Mouse (Mus musculus) liver, embryonic 14.5 days (tissue): ENCODE results near the gene Spock1. TPM values are rescaled to one million over a fixed set of nuclear protein-coding genes. Genes with fewer than 3 reads are reported as not detected.
A peak's percentile ranks its signal among the peaks of the same experiment; 100 is the strongest.

Source experiments
- ATAC-seq: fragments of 200-750 bp; cut with Nextera tagmentation; 2 replicates; pipeline ENCODE4 v1.8.0; 2017; ENCODE audit warnings: moderate number of reproducible peaks, mild to moderate bottlenecking, moderate library complexity; ENCODE audit not compliant: insufficient read depth
- DNase-seq, 3 experiments: peaks; one replicate each; pipeline ENCODE4 v3.0.0-alpha.2; 2012 to 2013; ENCODE audit warnings: low read depth in 3 of 3, low spot score in 3 of 3
- H3K27ac ChIP-seq: fragments of 300-500 bp; sonication (generic); 2 replicates; pipeline ENCODE4 v1.5.1; 2014; ENCODE audit warnings: moderate library complexity, mild to moderate bottlenecking, control low read depth, inconsistent platforms
- H3K27me3 ChIP-seq: fragments of 300-500 bp; sonication (generic); 2 replicates; pipeline ENCODE4 v1.6.1; 2014; ENCODE audit warnings: mild to moderate bottlenecking, low read length, moderate library complexity; ENCODE audit not compliant: control insufficient read depth, insufficient read depth
- H3K36me3 ChIP-seq: fragments of 300-500 bp; sonication (generic); replicated peaks from 2 replicates; pipeline ENCODE4 v1.6.1; 2014; ENCODE audit warnings: low read depth; ENCODE audit not compliant: control insufficient read depth, insufficient read depth
- H3K4me1 ChIP-seq, 2 experiments: fragments of 200-500 bp in 1 of 2; fragments of 300-500 bp in 1 of 2; sonication (generic) in 1 of 2; replicated peaks; 2 replicates each; pipeline ENCODE4 v1.6.1; 2012 to 2014; ENCODE audit warnings: antibody characterized with exemption in 1 of 2, inconsistent platforms in 1 of 2, low read length in 1 of 2; ENCODE audit not compliant: control insufficient read depth in 2 of 2, insufficient read depth in 2 of 2
- H3K4me2 ChIP-seq: fragments of 300-500 bp; sonication (generic); 2 replicates; pipeline ENCODE4 v1.6.1; 2014; ENCODE audit warnings: low read depth, mild to moderate bottlenecking, control low read depth, moderate library complexity
- H3K4me3 ChIP-seq, 2 experiments: fragments of 200-500 bp in 1 of 2; fragments of 300-500 bp in 1 of 2; sonication (generic) in 1 of 2; 2 replicates each; pipeline ENCODE4 v1.5.1; 2012 to 2014; ENCODE audit warnings: low read depth in 2 of 2, low read length in 2 of 2, mild to moderate bottlenecking in 2 of 2, control low read depth in 1 of 2, inconsistent platforms in 1 of 2, moderate library complexity in 1 of 2; ENCODE audit not compliant: insufficient read depth in 1 of 2
- H3K9ac ChIP-seq: fragments of 300-500 bp; sonication (generic); replicated peaks from 2 replicates; pipeline ENCODE4 v1.6.1; 2014; ENCODE audit warnings: mild to moderate bottlenecking, control low read depth, moderate library complexity
- H3K9me3 ChIP-seq: fragments of 300-500 bp; sonication (generic); 2 replicates; pipeline ENCODE4 v1.6.1; 2016; ENCODE audit warnings: low read length, mixed read lengths; ENCODE audit not compliant: control insufficient read depth
- CTCF ChIP-seq: IDR thresholded peaks from 2 replicates; pipeline ENCODE4 v1.5.1; 2016; ENCODE audit warnings: antibody characterized with exemption, low read depth, control low read depth
- EP300 ChIP-seq: IDR thresholded peaks from 2 replicates; pipeline ENCODE4 v1.6.1; 2016; ENCODE audit warnings: antibody characterized with exemption, low read depth
- WGBS: fragments of 180-500 bp; shearing (Covaris S2); extraction: QIAGEN DNeasy Blood & Tissue Kit; methylation state at CpG from one replicate; pipeline ENCODE4 v1.1.7; 2014; ENCODE audit not compliant: insufficient replicate concordance; 5-methylcytosine and 5-hydroxymethylcytosine counted together
- polyA plus RNA-seq, 2 experiments: library from polyadenylated mRNA; depleted of rRNA in 1 of 2; stranded (reverse) in 1 of 2; unstranded in 1 of 2; fragments of >200 nt; fragmentation: Nextera tagmentation in 1 of 2; extraction: Ambion mirVana in 1 of 2; gene quantifications; 2 replicates each; pipeline versions ENCODE4 v1.2.1 to v1.2.3; 2012 to 2014

Gene Spock1
- polyA plus RNA-seq, 2 experiments: 0.06 TPM; not detected in 1

DNA sequence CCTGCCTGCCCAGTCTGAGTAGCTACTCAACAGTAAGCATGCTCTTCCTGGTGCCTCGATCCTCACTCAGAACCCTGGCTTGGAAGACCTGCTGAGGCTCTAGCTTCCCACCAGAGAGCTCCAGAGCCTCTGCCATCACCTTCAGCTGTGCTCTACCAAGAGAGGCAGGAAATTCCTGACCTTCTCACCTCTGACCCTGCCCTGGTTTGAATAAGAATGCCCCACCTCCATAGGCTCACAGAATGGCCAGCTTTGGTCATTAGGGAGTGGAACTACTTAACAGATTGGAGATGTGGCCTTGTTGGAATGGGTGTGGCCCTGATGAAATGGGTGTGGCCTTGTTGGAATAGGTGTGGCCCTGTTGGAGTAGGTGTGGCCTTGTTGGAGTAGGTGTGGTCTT, 174.6 kb downstream of the Spock1 start:
- no peak overlapping the region for H3K9ac ChIP-seq
- no peaks in the 10 kb centered on the region for H3K9me3 ChIP-seq
- DNase-seq (peak in 1 of 3 experiments; percentile 11), ATAC-seq (no peak)
- no peak overlapping the region for H3K27ac ChIP-seq
- no peak overlapping the region for H3K4me3 ChIP-seq
- H3K4me2 ChIP-seq: no peak overlapping the region
- H3K4me1 ChIP-seq: no peaks in the 10 kb centered on the region
- TF ChIP-seq CTCF: no peak
- no peaks in the 10 kb centered on the region for H3K36me3 ChIP-seq
- 59% methylated on average over 1 of the region's 1 CpGs for WGBS
- no peaks in the 10 kb centered on the region for H3K27me3 ChIP-seq

DNA sequence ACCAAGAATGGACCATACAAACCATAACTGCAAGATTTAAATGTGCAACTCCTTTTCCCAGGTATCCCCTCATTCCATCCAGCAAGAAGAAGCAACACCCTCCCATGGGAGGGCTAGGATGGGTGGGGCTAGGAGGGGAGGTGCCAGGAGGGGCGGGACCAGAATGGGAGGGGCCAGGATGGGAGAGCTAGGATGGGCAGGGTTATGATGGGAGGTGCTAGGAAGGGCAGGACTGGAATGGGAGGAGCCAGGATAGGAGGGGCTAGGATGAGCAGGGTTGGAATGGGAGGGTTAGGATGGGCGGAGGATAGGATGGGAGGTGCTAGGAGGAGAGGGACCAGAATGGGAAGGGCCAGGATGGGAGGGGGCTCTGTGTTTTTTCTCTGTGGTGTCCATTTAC, 175.9 kb downstream of the Spock1 start:
- H3K4me3 ChIP-seq: no peak overlapping the region
- ATAC-seq (no peak), DNase-seq (no peak)
- no peaks in the 10 kb centered on the region for H3K9me3 ChIP-seq
- H3K4me2 ChIP-seq: no peak overlapping the region
- H3K27me3 ChIP-seq: no peaks in the 10 kb centered on the region
- 52% methylated on average over 2 of the region's 2 CpGs for WGBS
- no peak overlapping the region for H3K27ac ChIP-seq
- TF ChIP-seq CTCF: no peak
- TF ChIP-seq EP300: no peak
- no peaks in the 10 kb centered on the region for H3K4me1 ChIP-seq
- H3K9ac ChIP-seq: no peak overlapping the region
- H3K36me3 ChIP-seq: no peaks in the 10 kb centered on the region

DNA sequence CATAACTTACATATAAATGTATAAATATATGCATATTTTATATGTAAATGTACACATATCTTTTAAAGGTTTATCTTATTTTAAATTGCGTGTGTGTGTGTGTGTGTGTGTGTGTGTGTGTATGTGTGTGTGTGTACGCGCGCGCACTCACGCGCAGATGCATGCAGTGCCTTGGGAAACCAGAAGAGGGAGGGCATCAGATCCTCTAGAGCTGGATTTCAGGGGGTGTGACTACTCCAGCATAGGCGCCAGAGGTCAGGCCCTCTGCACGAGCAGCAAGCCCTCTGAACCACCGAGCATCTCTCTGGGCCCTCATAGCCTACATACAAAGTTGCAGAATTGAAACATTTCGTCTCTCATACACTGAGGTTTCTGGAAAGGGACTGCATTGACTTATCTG, 180.4 kb downstream of the Spock1 start:
- WGBS: 77% methylated on average over 11 of the region's 11 CpGs
- H3K4me2 ChIP-seq: no peak overlapping the region
- ATAC-seq: no peak
- peak; percentile 20; the same call in 1 of the 2 replicates for TF ChIP-seq CTCF
- no peak for TF ChIP-seq EP300
- DNase-seq: no peak
- H3K27me3 ChIP-seq: no peaks in the 10 kb centered on the region
- no peaks in the 10 kb centered on the region for H3K4me1 ChIP-seq
- no peaks in the 10 kb centered on the region for H3K9me3 ChIP-seq
- H3K36me3 ChIP-seq: no peaks in the 10 kb centered on the region
- H3K27ac ChIP-seq: no peak overlapping the region
- no peak overlapping the region for H3K4me3 ChIP-seq
- H3K9ac ChIP-seq: no peak overlapping the region

DNA sequence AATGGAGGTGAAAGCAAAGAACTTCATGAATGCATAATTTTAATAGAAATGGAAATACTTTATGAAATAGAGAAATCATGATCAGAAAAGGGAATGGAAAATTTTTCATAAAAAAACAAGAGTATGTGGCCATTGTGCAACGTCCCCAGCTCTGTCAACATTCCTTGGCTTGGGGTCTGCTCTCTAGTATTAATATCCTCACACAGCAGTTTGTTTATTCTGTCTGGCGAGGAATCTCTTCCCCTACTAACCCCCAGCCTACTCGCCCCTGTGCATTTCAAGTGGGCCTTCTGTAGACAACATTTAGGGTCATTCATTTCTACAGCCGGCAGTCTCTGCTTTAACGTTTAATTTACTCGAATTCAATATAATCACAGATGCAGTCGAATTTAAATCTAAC, 181.5 kb downstream of the Spock1 start:
- Histone ChIP-seq H3K27ac (no peak overlapping the region), H3K36me3 (no peaks in the 10 kb centered on the region), H3K9ac (no peak overlapping the region), H3K4me3 (no peak overlapping the region), H3K27me3 (no peaks in the 10 kb centered on the region), H3K4me1 (no peaks in the 10 kb centered on the region), H3K9me3 (no peaks in the 10 kb centered on the region), H3K4me2 (no peak overlapping the region)
- TF ChIP-seq EP300 (no peak), CTCF (no peak)
- no peak for ATAC-seq
- no peak for DNase-seq
- WGBS: 61% methylated on average over 7 of the region's 7 CpGs

- H3K27me3 ChIP-seq: no peaks in the 10 kb centered on the region
- H3K4me1 ChIP-seq: no peaks in the 10 kb centered on the region
- H3K36me3 ChIP-seq: no peaks in the 10 kb centered on the region
- WGBS: 78% methylated on average over 17 of the region's 17 CpGs
- no peak for TF ChIP-seq EP300
- no peak for TF ChIP-seq CTCF
- no peaks in the 10 kb centered on the region for H3K9me3 ChIP-seq
- H3K4me2 ChIP-seq: no peak overlapping the region
- H3K9ac ChIP-seq: no peak overlapping the region
- no peak for ATAC-seq
- no peak for DNase-seq
- no peak overlapping the region for H3K4me3 ChIP-seq
- H3K27ac ChIP-seq: no peak overlapping the region
These were observed 185.7 kb downstream of the Spock1 start for GRCm38 (mm10) chr13:57722329-57722936.
